Mouse (Mus musculus): ENCODE data around the gene Eif3b. TPM values are rescaled to one million over a fixed set of nuclear protein-coding genes. Genes with fewer than 3 reads are reported as not detected.

Eif3b gene
- polyA plus RNA-seq, 1 experiment, result 75.9 TPM

DNA sequence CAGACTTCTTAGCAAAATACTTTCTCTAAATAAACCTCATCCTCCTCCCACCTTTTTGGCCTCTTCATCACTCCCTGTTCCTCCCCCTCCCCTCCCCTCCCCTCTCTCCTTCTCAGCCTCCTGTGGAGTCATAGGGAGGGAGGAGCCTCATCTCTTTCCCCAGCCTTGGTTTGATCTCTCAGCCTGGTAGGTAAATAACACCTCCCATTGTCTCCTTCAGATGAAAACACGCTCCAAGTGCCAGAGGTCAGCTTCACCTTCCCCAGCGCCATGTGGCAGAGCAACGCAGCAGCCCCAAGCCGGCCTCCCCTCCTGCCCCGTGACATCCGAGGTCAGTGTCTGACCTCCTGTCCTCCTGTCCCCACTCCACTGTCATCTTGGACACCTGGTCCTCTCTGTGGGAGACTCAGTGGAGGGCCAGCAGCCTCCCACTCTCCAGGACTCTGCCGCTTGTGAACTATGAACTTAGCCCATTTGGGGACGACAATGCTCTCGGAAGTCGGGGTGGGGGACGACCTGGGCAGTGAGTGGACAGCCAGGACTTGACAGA is 73.6 kb downstream of the Eif3b start:
- Histone ChIP-seq H3K27ac (replicated peaks; ENCODE audit: low read depth, low read length) (no peak overlapping the region), H3K4me1 (ENCODE audit: control insufficient read depth, insufficient read depth, insufficient read length, low read length) (no peaks in the 10 kb centered on the region), H3K4me3 (ENCODE audit: insufficient read depth, low read depth, low read length) (no peak overlapping the region)

Other genes starting within 250 kb of the Eif3b start
- 2.7 and 4.9 TPM in 2 replicates for gene Mad1l1, start 97.8 kb upstream of the Eif3b start, polyA plus RNA-seq (2012; ENCODE audit: insufficient read depth, insufficient read length, missing spikeins)
- gene Nudt1, start 97.7 kb upstream of the Eif3b start, polyA plus RNA-seq (2012; ENCODE audit: insufficient read depth, insufficient read length, missing spikeins), result 14.9 and 18.6 TPM in 2 replicates
- 12.9 and 15.8 TPM in 2 replicates for gene Mrm2, start 87.4 kb upstream of the Eif3b start, polyA plus RNA-seq (2012; ENCODE audit: insufficient read depth, insufficient read length, missing spikeins)
- 5.5 and 8.9 TPM in 2 replicates for gene Snx8, start 30.1 kb upstream of the Eif3b start, polyA plus RNA-seq (2012; ENCODE audit: insufficient read depth, insufficient read length, missing spikeins)
- not detected in 2 replicates for gene Gm4869, start 26.3 kb downstream of the Eif3b start, polyA plus RNA-seq (2012; ENCODE audit: insufficient read depth, insufficient read length, missing spikeins)
- 11.4 and 23.1 TPM in 2 replicates for gene Chst12, start 86.2 kb downstream of the Eif3b start, polyA plus RNA-seq (2012; ENCODE audit: insufficient read depth, insufficient read length, missing spikeins)
- not detected in 2 replicates for gene Grifin, start 145.7 kb downstream of the Eif3b start, polyA plus RNA-seq (2012; ENCODE audit: insufficient read depth, insufficient read length, missing spikeins)
- gene Lfng, start 188.0 kb downstream of the Eif3b start, polyA plus RNA-seq (2012; ENCODE audit: insufficient read depth, insufficient read length, missing spikeins), result 4.6 and 29.0 TPM in 2 replicates
- 4.8 and 5.2 TPM in 2 replicates for gene Ttyh3, start 229.7 kb downstream of the Eif3b start, polyA plus RNA-seq (2012; ENCODE audit: insufficient read depth, insufficient read length, missing spikeins)